Mouse (Mus musculus): ENCODE measurements around the gene Plxdc1. TPM values are rescaled to one million over a fixed set of nuclear protein-coding genes. Genes with fewer than 3 reads are reported as not detected.
A peak's percentile ranks its signal among the peaks of the same experiment; 100 is the strongest.

Plxdc1 gene
- total and polyA plus RNA-seq, 3 experiments, result 11.0 to 22.2 (median 17.5) TPM

DNA sequence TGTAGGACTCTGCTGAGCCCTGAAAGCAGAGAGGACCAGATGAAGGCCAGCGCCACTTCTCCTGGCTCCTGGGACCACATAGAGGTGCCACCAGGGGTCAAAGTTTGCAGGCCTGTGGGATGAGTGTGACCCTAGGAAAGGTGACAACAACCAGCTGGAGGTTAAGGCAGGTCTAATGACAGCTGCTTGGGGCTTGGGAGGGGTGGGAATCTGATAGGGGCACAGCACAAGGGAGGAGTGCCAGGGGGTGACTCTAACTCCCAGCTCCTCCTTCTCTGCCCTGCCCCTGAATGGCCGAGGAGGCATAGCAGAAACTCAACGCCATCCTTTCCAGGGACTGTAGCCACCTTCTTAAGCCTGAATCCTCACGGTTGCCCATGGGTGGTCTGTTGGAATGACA, 30.6 kb upstream of the Plxdc1 start:
- no peak for DNase-seq

- no peak for DNase-seq
Observed at GRCm38 (mm10) chr11:98016177-98016576, 29.9 kb upstream of the Plxdc1 start.

- DNase-seq, result no peak
Observed at GRCm38 (mm10) chr11:98012831-98013230, 26.6 kb upstream of the Plxdc1 start.

- no peak for DNase-seq
Observed at GRCm38 (mm10) chr11:98011716-98012115, 25.5 kb upstream of the Plxdc1 start.

DNA sequence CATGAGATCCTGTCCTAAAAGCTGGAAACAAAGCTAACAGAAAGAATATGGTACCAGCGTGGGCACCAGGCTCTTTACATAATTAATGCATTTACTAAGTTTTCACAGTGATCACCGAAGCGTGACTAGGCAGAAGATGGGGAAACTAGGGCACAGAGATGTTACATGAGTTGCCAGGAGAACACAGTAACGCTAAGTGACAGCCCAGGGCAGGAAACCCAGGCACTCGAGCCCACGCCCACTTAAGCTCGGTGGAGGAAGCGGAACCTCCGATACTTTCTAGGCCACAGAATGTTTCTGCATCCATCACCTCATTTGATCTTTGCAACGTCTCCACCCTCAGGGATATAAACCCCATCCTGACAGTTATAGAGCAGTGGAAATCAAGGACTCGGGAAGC, 21.8 kb upstream of the Plxdc1 start:
- DNase-seq, result no peak

DNA sequence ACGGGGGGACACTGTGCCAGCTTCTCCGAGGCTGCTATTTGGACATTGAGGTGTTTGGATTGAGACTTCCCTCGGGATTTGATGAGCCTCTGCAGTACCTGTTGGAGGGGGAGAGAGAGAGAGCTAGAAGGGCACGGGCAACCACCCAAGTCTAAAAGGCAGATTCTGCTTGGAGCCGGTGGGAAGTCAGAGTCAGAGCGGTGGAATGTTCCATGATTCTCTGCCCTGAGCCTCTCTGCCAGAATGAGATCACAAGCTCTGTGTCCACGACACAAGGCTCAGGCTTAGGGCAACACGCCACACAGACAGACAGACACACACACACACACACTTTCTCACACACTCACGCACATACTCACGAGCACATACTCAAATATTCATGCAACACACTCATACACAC, 19.4 kb upstream of the Plxdc1 start:
- peak; percentile 71 for DNase-seq

DNA sequence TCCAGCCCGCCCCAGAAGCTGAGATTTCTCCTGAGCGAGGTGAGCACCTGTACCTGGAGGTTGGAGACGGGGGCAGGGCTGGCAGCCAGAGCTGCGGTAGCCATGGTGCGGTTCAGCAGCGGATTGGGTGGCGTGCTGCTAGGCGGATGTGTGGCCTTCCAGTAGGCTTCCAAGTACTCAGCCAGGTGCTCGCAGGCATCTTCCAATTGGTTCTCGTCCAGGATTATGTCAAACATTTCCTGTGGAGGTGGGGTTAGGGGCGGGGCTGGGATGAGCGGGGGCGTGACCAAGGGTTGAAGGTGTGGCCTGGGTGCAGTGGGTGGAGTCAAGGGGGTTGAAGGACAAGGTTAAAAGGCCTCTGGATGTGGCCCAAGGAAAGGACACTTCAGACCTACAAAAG, 18.8 kb upstream of the Plxdc1 start:
- DNase-seq, result no peak

- DNase-seq, result no peak
Observed at GRCm38 (mm10) chr11:98004161-98004560, 17.9 kb upstream of the Plxdc1 start.

DNA sequence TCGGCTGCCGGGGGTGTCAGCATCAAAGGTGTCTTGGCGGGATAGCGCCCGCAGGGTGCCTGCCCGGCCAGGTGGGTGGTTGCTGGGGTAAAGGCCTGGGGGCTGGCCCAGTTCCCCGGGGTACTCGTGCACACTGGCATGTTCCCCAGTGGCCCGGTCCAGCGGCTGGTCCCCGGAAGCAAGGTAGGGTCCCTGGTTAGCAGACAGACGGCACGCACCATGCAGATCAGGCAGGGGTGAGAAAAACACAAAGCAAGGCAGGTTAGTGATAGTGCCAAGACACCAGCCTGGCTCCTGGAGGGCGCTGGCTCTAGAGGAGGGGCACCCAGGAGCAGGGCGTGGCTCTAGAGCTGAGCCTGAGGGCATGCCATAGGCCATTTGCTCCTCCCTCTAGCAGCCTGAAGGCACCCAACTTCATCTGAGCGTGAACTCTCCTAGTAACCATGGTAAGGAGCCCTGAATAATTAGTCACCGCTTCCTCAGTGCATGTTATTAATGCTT, 17.0 kb upstream of the Plxdc1 start:
- no peak for DNase-seq

DNA sequence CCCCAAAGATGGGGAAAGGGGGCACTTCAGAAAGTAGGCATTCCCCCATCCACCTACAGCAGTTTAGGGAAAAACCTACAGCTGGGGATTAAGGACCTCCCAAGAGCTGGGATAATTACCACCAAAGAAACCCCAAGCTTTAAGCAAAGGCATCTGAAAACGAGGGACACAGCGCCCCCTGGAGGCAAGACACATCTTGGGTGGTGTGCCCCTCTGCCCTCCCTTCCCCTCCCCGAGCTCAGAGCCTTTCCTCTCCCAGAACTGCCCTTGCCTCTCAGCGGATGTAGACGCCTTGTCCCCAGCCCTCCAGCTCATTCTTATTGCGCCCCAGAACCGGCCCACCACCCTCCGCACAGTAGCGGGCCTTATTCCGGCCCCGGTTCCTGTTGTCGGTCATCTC, 16.4 kb upstream of the Plxdc1 start:
- DNase-seq, result peak; percentile 62

- DNase-seq, result no peak
Observed at GRCm38 (mm10) chr11:98001986-98002385, 15.7 kb upstream of the Plxdc1 start.

DNA sequence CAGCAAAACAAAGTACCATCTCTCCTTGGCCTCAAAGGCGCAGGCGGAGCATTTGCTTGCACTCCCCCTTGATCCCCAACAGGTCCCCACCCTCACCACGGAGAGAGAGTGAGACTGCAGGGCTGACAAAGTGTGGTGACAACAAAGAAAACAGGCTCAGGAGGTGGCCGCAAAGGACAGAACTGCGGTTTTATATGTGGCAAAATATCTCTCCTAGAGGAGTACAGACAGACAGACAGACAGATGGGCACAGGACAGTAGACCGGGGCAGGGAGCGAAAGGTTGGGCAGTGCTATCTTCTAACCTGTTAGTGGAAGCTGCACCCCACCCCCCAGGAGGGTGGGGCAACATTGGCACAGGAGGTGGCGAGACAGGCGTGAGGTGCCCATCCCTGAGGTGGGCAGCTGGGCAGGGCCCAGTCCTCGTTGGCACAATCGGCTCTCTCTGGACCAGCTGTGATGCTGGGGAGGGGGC, 15.1 kb upstream of the Plxdc1 start:
- no peak for DNase-seq

- DNase-seq, result no peak
Observed at GRCm38 (mm10) chr11:98000378-98001140, 14.3 kb upstream of the Plxdc1 start.

GRCm38 (mm10) chr11:97999748-98000147, 13.5 kb upstream of the Plxdc1 start:
- DNase-seq, result no peak

DNA sequence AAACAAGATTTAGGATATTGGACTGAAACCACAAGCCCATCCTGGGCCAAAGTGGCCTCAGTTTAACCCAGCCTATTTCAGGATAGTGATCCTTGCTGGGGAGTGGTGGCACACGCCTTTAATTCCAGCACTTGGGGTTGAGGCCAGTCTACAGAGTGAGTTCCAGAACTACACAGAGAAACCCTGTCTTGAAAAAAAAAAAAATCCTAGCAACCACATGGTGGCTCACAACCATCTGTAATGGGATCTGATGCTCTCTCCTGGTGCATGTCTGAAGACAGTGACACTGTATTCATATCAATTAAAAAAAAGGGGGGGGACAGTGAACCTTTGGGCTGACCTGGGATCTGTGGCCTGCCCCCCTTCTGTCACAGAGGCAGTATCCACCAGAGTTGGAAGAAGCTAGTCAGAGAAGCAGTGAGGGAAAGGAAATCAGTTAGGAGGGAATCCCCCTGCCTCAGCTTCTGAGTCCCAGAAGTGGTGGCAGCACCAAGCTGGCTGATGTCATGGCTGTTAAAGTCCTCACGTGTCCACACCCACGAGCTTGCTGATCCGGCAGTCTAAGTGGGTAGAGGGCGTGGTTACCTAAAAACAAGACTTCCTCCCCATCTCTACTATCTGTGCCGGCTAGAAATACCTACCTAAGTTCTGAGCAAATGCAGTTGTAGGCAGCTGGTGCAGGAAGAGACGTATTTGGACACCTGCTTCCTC, 12.8 kb upstream of the Plxdc1 start:
- no peak for DNase-seq

DNA sequence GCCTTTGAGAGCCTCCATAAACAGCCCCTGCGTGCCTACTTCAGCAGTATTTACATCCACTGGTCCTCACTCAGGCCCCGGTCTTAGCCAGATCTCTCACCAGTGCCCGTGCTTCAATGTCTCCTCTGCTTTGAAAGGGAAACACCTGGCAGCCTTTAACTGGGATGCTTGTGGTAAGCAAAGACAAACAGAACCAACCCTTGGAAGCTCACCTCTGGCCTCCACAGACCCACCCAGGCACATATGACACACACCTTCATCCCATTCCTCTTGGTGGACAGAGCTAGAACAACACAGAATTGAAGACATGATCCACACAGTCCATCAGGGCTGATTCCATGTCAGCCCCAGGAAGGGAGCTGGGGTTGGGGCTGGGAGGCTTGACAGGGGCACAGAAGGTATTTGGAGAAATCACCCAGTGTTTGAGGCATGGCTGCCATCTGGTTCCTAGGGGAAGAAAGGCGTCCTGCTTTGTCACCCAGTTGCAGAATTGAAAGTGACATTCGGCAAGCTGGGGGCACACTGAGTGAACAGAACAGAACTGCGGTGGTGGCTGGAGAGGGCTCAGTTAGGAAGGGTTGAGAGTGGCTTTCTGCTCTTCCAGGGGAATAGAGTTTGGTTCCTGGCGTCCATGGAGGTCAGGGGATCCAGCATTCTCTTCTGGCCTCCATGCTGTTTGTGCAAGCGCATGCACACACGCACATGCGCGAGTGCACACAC, 12.0 kb upstream of the Plxdc1 start:
- DNase-seq, result no peak

GRCm38 (mm10) chr11:97997387-97997960, 11.2 kb upstream of the Plxdc1 start:
- no peak for DNase-seq

DNA sequence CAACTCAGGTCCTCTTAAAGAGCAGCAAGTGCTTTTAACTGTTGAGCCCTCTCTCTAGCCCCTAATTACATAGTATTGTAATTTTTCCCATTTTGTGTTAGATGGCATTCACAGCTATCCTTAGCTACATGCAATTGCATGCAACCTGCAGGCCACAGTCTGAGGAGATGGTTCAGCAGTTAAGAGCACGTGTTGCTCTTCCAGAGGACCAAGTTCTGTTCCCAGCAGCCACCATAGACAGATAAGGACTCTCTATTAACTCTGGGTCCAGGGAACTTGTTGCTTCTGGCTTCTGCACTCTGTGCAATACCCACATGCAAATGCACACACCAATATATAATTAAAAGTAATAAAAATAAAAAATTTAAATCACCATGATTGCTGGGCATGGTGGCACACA, 10.4 kb upstream of the Plxdc1 start:
- DNase-seq, result no peak

GRCm38 (mm10) chr11:97995564-97996288, 9.5 kb upstream of the Plxdc1 start, which contains the start of gene Arl5c:
TSS of gene Arl5c (minus strand) at chr11:97996181.
- DNase-seq, result peak; percentile 58

- peak; percentile 84 for DNase-seq
Observed at GRCm38 (mm10) chr11:97994539-97995100, 8.4 kb upstream of the Plxdc1 start.

DNA sequence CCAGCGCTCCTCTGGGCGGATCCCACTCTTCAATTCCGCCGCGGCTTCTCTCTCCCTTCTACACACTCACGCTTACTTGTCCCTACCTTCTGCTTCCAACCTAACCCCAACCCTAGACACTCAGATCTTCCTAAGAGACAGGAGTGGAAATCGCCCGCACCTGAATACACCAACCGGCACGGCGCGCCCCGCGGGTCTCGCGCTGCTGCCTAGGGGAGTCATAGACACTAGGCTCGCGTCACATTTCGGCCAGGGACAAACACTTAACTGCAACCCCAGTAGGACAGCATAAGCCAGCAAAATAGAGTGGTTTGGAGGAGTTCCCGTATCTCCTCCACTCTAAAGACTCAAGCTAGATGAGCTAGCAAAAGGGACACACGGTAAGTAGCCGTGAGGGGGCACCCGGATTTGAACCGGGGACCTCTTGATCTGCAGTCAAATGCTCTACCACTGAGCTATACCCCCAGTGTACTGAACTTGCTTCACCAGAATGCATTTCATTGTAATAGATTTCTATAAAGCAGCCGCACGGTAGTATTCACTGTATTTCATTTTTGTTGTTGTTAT, 2.4 kb upstream of the Plxdc1 start:
- peak; percentile 92 for DNase-seq
